Mouse (Mus musculus): ENCODE data around the gene Prdx5. TPM values are rescaled to one million over a fixed set of nuclear protein-coding genes. Genes with fewer than 3 reads are reported as not detected.

The Prdx5 gene
- total RNA-seq, 2 experiments from 2014 or later: 150 to 152 TPM

GRCm38 (mm10) chr19:6919431-6919830 is 9.5 kb upstream of the Prdx5 start:
- no peak for DNase-seq

DNA sequence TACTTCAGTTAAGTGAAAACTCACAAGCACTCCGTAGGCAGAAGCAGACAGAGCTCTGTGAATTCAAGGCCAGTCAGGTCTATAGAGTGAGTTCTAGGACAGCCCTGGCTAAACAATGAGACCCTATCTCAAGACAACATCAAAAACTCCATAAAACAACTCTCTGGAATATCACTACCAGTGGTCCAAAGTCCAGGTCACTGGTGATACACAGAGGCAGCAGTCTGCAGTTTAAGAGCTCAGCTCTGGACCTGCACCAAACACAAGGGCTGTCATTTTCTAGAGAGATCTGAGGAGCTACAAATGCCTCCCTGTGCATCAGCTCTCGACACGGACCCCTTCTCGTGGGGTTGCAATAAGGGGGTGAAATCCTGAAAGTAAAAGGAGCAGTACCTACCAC is 8.4 kb upstream of the Prdx5 start:
- DNase-seq: no peak

DNA sequence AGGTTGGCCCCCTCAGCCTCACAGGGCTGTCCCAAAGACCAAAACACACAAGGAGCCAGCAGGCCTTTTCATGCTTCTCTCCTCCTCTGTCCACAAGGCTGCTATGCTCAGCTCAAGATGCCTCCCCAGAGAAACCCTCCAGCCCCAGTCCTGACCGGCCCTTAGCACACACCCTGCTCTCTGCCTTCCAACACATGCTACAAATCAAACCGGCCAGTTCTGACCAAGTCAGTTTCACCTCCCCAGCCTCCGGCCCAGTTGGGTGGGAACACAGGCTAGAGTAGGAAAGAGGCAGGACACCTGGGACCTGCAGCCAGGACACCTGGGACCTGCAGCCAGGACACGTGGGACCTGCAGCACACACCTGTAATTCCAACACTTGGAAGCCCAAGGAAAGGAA is 6.6 kb upstream of the Prdx5 start:
- no peak for DNase-seq

GRCm38 (mm10) chr19:6915276-6915675 is 5.4 kb upstream of the Prdx5 start:
- no peak for DNase-seq

- no peak for DNase-seq
These were observed 4.6 kb upstream of the Prdx5 start for GRCm38 (mm10) chr19:6914540-6914939.

DNA sequence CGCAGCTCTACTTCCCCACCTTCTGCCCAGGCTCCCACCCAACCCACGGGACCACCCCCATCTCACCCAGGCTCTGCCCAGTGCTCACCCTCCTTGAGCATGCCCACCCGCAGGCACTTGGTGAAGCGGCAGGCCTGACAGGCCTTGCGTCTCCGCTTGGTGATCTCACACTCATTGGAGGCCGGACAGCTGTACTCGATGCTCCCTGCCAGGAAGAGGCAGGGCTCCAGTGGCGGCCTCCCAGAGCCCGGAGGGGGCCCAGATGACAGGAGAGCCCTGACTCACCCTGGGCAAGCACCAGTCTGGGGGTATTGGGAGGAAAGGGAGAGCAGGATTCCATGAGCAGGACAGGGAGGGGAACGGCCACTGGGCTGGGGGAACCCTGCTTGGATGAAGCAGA is 4.1 kb upstream of the Prdx5 start:
- peak; percentile 43 for DNase-seq

GRCm38 (mm10) chr19:6913036-6913435 is 3.1 kb upstream of the Prdx5 start:
- DNase-seq: no peak

DNA sequence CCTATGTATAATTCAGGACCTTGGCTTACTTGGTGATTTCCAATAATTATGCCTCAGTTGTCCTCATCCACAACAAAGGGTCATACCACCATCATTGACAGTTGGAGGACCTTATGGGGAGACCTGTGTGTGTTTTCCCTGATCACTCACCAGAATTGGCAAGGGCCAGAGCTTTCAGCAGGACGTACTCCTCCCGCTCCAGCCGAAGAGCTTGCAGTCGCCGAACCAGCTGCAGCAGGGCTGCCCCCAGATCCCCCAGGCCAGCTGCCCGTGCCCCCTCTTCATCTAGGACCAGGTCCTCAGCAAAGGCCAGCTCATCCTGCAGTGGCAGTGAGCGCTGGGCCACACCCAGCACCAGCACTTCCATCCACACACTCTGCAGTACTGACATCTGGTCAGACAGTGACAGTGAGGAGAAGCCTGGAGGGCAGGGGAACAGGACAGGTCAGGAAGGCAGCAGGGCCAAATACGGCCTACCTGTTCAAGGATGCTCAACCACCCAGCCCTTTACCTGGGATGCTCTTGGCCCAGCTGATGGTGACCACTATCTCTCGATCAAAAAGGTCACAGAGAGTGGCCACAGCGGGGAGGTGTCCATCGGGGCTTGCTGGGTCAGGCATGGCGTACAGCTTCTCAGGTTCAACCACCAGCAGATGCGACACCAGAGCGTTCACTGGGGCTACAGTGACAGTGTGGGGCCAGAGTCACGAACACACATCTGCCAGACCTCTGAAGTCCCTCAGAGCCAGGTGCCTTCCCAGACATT is 2.5 kb upstream of the Prdx5 start:
- no peak for DNase-seq

DNA sequence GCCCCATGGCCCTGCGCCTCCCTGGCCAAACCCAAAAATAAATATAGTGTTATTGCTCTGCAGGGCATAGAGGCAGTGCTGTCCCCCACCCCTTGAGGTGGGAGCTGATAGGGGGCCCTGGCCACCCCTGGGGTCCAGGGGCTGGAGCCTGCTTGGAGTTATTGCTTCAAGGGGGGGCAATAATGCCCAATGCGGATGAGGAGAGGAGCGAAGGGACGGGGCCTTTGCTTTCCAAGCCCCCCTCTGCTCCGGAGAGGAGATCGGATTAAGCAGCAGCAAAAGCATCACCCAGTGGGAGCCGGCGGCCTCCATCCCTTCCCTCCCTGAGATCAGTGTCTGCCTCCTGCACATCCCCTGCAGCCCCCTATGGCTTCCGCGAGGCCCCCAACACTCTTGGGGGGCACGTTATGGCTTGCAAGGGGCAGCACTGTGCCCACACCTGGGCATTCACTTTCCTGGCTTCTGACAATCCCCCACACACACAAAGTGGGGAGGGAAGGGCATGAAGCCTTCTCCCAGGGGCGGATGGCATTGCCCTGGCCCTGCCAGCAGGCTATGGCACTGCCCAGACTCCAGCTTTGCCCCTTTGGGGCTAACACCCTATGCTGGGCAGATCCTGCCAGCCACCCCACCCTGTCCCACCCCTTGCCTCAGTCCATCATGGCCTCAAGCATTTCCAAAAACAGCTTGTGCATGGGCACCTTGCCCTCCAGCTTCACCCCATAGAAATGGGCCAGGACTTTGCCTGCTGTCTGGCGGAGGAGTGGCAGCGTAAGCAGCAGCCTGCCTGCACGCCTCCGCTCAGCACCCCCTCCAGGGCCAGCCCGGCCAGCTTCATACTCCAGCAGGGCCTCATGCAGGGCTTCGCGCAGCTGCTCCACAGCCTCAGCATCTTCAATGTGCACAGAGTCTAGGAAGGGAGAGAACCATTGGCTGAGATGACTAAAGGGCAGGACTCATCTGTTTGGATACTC is 1.5 kb upstream of the Prdx5 start:
- DNase-seq: peak; percentile 5

DNA sequence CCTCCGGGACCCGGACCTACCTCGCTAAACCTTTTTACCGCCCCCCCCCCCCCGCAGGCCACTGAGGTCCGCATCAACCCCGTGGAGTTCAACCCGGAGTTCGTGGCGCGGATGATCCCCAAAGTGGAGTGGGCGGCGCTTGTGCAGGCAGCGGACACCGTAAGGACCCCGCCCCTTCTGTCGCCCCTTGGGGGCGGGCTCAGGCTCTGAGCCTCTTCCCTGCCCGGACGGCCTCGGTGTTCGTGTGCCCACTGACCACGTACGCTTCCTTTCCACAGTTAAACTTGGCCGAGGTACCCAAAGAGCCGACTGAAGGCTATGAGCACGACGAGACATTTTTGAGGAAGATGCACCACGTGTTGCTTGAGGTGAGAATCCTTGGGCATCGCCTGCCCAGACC is 400 bp upstream of the Prdx5 start:
- DNase-seq: peak; percentile 45

GRCm38 (mm10) chr19:6909021-6909420 is 885 bp downstream of the Prdx5 start:
- no peak for DNase-seq

GRCm38 (mm10) chr19:6907811-6908540 is 1.9 kb downstream of the Prdx5 start:
- DNase-seq: no peak

GRCm38 (mm10) chr19:6907094-6907493 is 2.8 kb downstream of the Prdx5 start:
- DNase-seq: no peak

- no peak for DNase-seq
These were observed 3.7 kb downstream of the Prdx5 start for GRCm38 (mm10) chr19:6906199-6906598.

DNA sequence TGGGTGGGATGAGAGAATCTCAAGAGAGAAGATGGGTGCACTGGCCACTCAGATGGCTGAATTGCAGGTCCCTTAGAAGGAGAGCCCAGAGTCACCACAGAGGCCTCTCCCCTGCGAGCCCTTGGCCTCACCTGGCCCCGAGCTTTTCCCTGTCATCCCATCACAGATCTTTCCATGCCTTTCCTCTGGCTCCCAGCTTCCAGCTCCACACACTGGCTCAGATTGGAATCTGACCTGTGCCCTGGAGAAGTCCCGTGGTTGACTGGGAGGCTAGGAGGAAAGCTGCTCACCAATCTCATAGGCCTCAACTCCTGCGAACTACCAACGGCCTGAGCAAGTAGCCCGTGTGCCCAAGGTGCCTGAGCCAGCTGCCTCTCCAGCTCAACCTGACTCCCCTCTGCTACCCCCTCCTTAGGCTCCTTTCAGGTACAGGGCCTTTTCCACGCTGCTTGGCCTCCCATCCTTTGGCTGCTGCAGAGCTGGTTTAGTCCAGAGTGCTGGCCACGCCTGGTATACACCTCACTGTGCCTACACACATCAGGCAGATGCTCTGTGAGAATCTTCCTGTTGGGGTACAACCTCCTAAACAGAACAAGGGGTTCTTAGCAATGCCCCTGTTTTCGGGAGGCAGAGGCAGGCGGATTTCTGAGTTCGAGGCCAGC is 4.3 kb downstream of the Prdx5 start:
- no peak for DNase-seq

- DNase-seq: no peak
These were observed 5.1 kb downstream of the Prdx5 start for GRCm38 (mm10) chr19:6904846-6905245.

DNA sequence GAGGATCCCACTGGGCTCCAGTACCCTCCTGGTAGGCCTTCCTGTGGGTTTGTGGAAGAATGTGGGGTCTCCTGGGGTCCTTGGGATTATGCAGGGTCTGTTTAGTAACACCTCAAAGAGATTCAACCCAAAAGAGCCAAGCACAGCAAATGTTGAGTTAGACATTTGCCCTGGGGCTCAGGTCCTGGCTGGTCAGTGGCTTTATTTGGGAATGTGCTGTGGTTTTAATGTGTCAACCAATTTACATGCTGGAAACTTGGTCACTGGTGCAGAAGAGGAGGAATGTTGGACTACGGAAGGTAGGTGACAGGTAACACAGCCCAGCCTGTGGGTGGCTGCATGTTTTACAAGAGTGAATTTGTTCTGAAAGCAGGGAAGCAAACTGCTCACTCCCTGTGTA is 6.9 kb downstream of the Prdx5 start:
- DNase-seq: no peak

- no peak for DNase-seq
These were observed 10.3 kb downstream of the Prdx5 start for GRCm38 (mm10) chr19:6899641-6900040.

DNA sequence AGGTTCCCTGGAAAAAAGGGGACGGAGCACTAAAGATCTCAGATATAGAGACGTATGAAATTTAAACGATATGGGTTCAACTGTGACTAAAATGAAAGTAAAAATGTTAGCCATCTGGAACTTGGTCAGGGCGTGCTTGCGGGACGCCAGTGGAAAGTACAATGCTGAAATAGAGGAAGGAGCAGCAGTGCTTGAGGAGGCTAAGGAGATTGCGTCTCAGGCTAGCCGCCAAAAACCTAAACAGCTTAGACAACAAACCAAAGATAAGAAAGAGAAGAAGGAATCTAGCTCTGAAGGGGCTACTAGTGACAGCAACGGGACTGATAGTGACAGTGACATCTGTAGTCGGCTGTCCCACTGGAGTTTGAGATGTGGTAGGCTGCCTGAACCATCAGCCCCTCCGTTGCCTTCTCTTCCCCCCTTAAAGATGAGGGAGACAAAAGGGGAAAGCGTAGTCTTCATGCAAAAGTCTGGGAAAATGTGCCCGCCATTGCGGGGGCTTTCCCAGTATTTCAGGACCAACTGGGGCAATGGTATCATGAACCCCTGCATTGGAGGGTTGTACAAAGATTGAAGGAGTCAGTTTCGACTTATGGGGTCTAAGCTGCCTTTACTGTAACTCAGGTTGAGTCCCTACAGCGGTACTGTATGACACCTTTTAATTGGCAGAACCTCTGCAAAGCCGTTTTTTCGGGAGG is 14.1 kb downstream of the Prdx5 start:
- peak; percentile 1 for DNase-seq

DNA sequence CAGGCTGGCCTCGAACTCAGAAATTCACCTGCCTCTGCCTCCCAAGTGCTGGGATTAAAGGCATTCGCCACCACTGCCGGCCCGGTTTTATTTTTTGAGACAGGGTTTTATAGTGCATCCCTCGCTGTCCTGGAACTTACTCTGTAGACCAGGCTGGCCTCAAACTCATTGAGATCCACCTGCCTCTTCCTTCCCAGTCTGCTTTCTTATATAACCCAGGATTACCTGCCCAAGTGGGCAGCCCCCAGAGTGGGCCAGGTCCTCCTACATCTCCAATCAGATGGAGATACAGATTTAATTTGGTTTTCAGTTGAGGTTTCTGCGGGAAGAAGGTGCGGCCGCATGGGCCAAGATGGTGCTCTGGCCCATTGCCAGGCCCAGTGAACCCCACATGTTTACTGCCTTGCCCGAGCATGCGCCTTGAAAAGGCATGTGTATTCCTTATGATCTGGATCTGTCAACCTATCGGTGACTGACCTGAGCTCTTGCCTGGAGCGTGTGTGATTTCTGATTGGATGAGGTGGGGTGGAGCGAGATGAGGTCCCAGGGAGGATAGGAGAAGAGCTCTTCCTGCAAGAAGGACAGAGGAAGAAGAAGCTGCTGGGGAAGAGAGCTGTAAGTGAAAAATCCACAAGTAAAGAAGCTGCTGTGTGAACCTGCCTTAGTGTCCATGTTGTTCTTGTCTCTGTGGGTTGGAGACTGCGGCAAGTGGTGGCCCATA is 16.0 kb downstream of the Prdx5 start:
- DNase-seq: peak; percentile 1

- DNase-seq: no peak
These were observed 17.4 kb downstream of the Prdx5 start for GRCm38 (mm10) chr19:6892512-6892911.

Measured in gastrocnemius, postnatal 10 days (tissue).